9 mouse cellular contexts compared by ENCODE assay signal in genomic region chr17:23600641-23601622, GRCm38 (mm10). TPM values are rescaled to one million over a fixed set of nuclear protein-coding genes. Genes with fewer than 3 reads are reported as not detected.
A peak's percentile ranks its signal among the peaks of the same experiment; 100 is the strongest.
DNase-seq lines count a peak whose midpoint lies in the region; ATAC-seq and TF ChIP-seq lines count a peak whose summit lies in the region.
"Had no signal": no experiment of that assay in that cellular context is flagged by ENCODE, and none has a peak within 500 bp of the region (broad histone marks: within the 10 kb centered on the region; RNA-seq: fewer than 3 reads in every experiment).

Gene Zscan10, plus strand, starts transcription at chr17:23600856.

- 59% methylated on average over 15 of the region's 15 CpGs for WGBS in cerebellum, adult 2 months
- WGBS in lung, embryonic 15.5 days: 58% methylated on average over 15 of the region's 15 CpGs
- 60% methylated on average over 15 of the region's 15 CpGs for WGBS in intestine, embryonic 16.5 days
- 36% methylated on average over 15 of the region's 15 CpGs for WGBS in neural tube, embryonic 13.5 days

- H3K4me2 ChIP-seq in lung, embryonic 15.5 days: peak within 1 kb of the TSS; percentile 80
- H3K4me2 ChIP-seq in intestine, embryonic 16.5 days (ENCODE audit: low read depth, low read length): peak within 1 kb of the TSS; percentile 87
- peak within 1 kb of the TSS; percentile 64 for H3K4me2 ChIP-seq in neural tube, embryonic 13.5 days

- no peak for DNase-seq in cerebellum, adult 2 months
- no peak for DNase-seq in cerebellum, postnatal 25 days
- no peak for DNase-seq in lung, adult 18-20 months
- DNase-seq in layer of hippocampus, adult 9-11 months: no peak
- no peak for DNase-seq in gastrocnemius, adult 18-20 months (ENCODE audit: low spot score)
- DNase-seq: kidney, postnatal 25 days had no signal

- H3K4me1 ChIP-seq in cerebellum, adult 2 months (ENCODE audit: control insufficient read depth, insufficient read depth, low read length): no peaks in the 10 kb centered on the region
- peaks cover 25% of the 10 kb centered on the region for H3K4me1 ChIP-seq in lung, embryonic 15.5 days
- peaks cover 9% of the 10 kb centered on the region for H3K4me1 ChIP-seq in intestine, embryonic 16.5 days (ENCODE audit: control insufficient read depth, insufficient read depth, low read length)
- peaks cover 15% of the 10 kb centered on the region for H3K4me1 ChIP-seq in neural tube, embryonic 13.5 days (replicated peaks)

- TF ChIP-seq POLR2A in cerebellum, adult 2 months (IDR thresholded peaks at IDR 0.05; ENCODE audit: borderline replicate concordance, insufficient read depth, low read length): no peak

- H3K27ac ChIP-seq in cerebellum, adult 2 months (ENCODE audit: insufficient read depth, low read length): peak within 1 kb of the TSS; percentile 42; the same call in 1 of the 2 replicates
- peak within 1 kb of the TSS; percentile 97 for H3K27ac ChIP-seq in lung, embryonic 15.5 days
- peak within 1 kb of the TSS; percentile 87; the same call in 1 of the 2 replicates for H3K27ac ChIP-seq in intestine, embryonic 16.5 days (ENCODE audit: low read length)
- no peak within 1 kb of the TSS for H3K27ac ChIP-seq in neural tube, embryonic 13.5 days (replicated peaks)

- TF ChIP-seq CTCF in cerebellum, adult 2 months (IDR thresholded peaks at IDR 0.05; ENCODE audit: borderline replicate concordance, insufficient read depth, low read depth, low read length): no peak

- ATAC-seq in lung, embryonic 15.5 days (ENCODE audit: borderline replicate concordance, extremely low read depth, low FRiP score, low TSS enrichment): no peak
- ATAC-seq in intestine, embryonic 16.5 days: no peak
- ATAC-seq in neural tube, embryonic 13.5 days (ENCODE audit: low read depth): no peak

- H3K36me3 ChIP-seq in lung, embryonic 15.5 days: no peaks in the 10 kb centered on the region
- H3K36me3 ChIP-seq in intestine, embryonic 16.5 days (ENCODE audit: control insufficient read depth, insufficient read depth, low read length): no peaks in the 10 kb centered on the region
- no peaks in the 10 kb centered on the region for H3K36me3 ChIP-seq in neural tube, embryonic 13.5 days

- no peaks in the 10 kb centered on the region for H3K9me3 ChIP-seq in lung, embryonic 15.5 days
- no peaks in the 10 kb centered on the region for H3K9me3 ChIP-seq in intestine, embryonic 16.5 days (ENCODE audit: control insufficient read depth, low read length)
- no peaks in the 10 kb centered on the region for H3K9me3 ChIP-seq in neural tube, embryonic 13.5 days

- no peak within 1 kb of the TSS for H3K4me3 ChIP-seq in cerebellum, adult 2 months (replicated peaks; ENCODE audit: insufficient read depth, low read depth, low read length)
- H3K4me3 ChIP-seq in lung, embryonic 15.5 days: 0 out of 2 replicates have a peak within 1 kb of the TSS, but pooled peaks have one; percentile 50
- H3K4me3 ChIP-seq in intestine, embryonic 16.5 days (ENCODE audit: low read length): peak within 1 kb of the TSS; percentile 56; the same call in 1 of the 2 replicates
- no peak within 1 kb of the TSS; the same call in 1 of the 2 replicates for H3K4me3 ChIP-seq in neural tube, embryonic 13.5 days

- no peaks in the 10 kb centered on the region for H3K27me3 ChIP-seq in cerebellum, adult 2 months (ENCODE audit: control insufficient read depth, insufficient read depth, low read length)
- H3K27me3 ChIP-seq in lung, embryonic 15.5 days: no peaks in the 10 kb centered on the region
- no peaks in the 10 kb centered on the region for H3K27me3 ChIP-seq in intestine, embryonic 16.5 days (replicated peaks; ENCODE audit: control insufficient read depth, insufficient read depth, low read length)
- no peaks in the 10 kb centered on the region for H3K27me3 ChIP-seq in neural tube, embryonic 13.5 days

- H3K9ac ChIP-seq in lung, embryonic 15.5 days: peak within 1 kb of the TSS; percentile 55; the same call in 1 of the 2 replicates
- H3K9ac ChIP-seq in intestine, embryonic 16.5 days (ENCODE audit: low read depth, low read length): no peak within 1 kb of the TSS; the same call in 1 of the 2 replicates
- H3K9ac ChIP-seq in neural tube, embryonic 13.5 days: no peak within 1 kb of the TSS

RNA-seq across cellular contexts. Expression of gene Zscan10, which starts in this region (rescaled TPM):
- 0.13 and 0.16 TPM in 2 replicates for polyA plus RNA-seq in cerebellum, adult 2 months (2012; rRNA removed)
- 0.18 and 0.40 TPM in 2 replicates for polyA plus RNA-seq in lung, embryonic 15.5 days (2015; fragmentation: Nextera tagmentation; extraction: Ambion mirVana)
- 0.09 TPM in 1 of 2 replicates, not detected in the other for polyA plus RNA-seq in intestine, embryonic 16.5 days (2015; fragmentation: Nextera tagmentation; extraction: Ambion mirVana)
- not detected in 2 replicates for polyA plus RNA-seq in neural tube, embryonic 13.5 days (2015; fragmentation: Nextera tagmentation; extraction: Ambion mirVana)
- not detected for total RNA-seq in gastrocnemius, adult 18-20 months (2021)

Comparison
In these comparisons a context has a peak if more than half of its experiments do, and no peak if none do; other contexts are left out.
1. H3K4me3 ChIP-seq: peak in lung, embryonic 15.5 days (single experiment) and intestine, embryonic 16.5 days (single experiment); none in cerebellum, adult 2 months (single experiment) and neural tube, embryonic 13.5 days (single experiment).
2. Peak in every context shown above with its lines, with median percentiles within 50 percentile points of each other: H3K4me2 ChIP-seq.